Mouse (Mus musculus) 3134 (cell line): Measurements from ENCODE around the gene Zfp174.

Experiments
- DNase-seq: peaks from one replicate; pipeline ENCODE4 v3.0.0-alpha.2; 2011; ENCODE audit warnings: low spot score; ENCODE audit not compliant: insufficient read length; ENCODE audit errors: extremely low read depth

Gene Zfp174

DNA sequence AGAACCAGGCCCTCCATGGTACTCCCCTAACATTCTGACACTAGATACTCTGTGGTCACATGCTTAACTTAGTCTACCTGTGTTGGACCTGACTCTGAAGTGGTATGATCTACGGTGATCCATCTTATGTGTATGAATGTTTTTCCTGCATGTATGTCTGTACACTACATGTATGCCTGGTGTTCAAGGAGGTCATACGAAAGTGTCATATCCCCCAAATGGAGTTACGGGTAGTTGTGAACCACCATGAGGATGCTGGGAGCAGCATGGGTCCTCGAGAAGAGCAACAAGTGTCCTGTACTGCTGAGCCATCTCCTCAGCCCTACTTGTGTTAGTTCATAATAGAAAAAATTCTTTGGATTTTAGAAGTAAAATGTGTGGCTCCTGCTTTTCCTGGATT lies 29.3 kb downstream of the Zfp174 start:
- DNase-seq: no peak

DNA sequence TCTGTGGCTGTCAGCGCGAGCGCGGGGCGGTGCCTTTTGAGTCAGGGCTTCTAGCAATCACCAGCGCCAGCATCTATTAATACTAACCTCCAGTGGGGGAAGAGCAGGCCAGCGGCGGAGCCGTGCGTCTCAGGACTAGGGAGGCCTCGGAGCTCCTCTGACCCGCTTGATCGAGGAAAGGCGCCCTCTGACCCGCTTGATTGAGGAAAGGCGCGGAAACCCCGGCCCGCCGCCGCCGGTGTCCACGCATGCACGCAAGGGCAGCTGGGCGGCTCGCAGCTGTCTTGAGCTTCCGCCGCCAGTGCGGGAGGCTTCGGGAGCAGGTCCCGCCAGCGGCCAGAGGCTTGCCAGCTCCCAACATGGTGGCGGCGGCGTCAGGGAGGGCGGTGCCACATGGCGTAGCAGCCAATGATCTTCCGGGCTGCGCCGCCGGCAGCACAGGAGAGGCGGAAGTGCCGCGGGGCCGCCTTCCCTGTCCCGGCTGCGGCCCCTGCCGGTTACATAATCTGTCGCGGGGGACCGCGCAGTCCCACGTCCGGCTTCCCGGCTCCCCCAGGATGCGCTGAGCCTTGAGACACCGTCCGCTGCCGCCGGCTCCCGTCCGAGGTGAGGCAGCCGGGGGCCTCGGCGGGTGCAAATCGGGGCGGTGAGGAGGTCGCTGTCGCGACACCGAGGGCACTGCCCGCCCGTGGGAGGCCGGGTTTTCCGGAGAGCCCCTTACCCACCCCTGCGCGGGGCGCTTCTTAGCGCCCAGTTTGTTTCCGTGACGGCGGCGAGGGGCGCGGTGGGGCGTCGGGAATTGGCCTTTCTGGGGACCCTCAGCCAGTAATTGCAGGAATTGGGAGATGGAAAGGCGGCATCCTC lies 37.4 kb downstream of the Zfp174 start, which contains the start of the genes Zfp597 and Gm20695:
TSS of gene Zfp597 (minus strand) at position 361 of the 864 bp plus-strand sequence.
TSS of gene Gm20695 (plus strand) at position 448 of the 864 bp plus-strand sequence.
- peak; percentile 98 for DNase-seq

DNA sequence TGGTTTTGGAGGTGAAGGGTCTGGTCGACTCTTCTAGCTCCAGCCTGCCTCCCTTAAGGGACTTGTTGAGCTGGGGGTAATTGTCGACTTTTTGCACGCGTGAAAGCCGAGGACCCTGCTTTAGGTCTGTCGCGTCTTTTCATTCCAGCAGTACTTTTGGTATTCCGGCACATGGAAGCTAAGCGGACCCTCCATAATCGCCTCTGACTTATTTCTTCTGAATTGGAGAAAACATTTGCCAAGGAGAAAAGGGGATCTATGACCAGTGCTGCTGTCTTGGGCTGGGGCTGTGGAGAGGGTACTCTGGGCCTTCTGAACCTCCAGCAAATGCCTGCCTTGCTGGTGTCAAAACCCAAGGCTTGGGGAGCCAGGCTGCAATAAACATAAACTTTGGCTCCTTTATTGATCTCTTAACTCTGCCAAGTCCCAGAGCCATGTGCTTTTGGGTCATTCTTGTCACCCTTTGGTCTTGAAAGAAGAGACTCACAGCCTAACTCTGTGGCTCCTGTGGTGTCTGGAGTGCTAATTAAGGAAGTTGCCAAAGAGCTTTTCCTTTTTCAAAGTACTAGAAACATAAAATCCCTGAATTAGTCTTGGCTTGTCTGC lies 38.1 kb downstream of the Zfp174 start:
- DNase-seq: no peak

DNA sequence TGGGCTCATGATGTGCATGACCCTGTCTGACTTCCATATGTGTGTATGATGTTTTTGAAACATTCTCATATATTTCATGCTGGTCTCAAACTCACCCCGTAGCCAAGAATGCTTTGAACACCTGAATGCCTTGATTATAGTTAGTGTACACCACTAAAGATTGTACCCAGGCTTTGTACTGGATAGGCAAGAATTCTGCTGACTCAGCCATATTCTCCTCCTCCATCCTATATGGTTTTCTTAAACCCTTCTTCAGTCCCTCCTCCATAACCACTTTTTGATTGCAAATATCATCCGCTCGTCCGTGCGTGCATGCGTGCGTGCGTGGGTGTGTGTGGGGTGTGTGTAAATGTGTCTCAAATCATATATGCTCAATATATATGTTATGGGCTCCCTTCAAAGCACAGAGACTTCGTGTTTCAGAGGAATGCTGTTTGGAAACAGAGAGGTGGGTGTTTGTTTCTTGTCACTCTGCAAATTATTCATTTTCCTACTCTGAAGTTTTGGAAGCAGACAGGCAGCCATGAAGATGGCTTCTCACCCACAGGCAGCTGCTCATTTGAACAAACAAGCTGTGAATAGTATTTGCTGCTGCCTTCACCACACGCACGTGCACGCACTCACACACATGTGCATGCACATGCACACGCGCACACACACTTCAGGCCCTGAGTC lies 44.7 kb downstream of the Zfp174 start:
- no peak for DNase-seq

DNA sequence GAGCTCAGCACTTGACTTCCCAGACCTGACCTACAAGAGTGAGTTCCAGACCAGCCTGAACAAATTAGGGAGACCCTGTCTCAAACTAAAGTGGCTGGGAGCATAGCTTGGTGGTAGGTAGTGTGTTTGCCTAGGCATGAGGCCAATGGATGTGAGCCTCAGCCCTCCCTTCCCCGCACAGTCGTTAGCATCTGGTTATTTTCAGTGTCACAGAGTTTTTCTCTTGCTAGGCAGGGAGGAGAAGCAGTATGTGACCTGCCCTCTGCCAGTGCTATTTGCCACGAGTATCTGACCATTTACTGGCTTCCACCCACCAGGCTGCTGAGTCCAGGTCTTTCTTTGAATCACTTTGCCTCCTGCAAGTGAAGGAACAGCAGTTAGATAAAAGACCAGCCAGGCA lies 46.7 kb downstream of the Zfp174 start:
- no peak for DNase-seq

DNA sequence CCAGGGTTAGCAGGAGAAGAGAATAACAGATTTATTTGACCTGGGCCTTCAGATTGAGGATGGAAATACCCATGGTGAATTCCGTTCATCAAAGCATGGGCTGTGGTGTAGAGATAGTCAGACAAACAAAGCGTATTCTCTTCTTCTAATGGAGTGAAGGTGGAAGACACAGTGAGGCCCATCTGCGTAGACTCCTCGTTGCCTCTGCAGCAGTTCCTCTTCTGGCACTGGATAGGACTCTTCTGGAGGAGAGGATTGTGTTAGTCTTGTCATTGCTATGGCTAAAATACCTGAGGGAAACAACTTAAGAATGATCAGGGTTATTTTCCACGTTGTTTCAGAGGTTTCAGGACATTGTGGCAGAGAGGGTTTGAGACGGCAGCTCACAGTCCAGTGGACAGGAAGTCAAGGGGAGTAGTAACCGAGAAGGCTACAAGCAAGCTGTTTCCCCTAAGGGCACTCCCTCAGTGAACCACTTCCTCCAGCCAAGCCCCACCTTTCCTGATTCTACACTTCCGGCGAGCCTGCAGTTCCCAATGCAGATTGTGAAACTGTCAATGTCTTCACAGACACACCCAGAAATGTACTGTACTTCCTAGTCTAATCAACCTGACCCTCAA lies 48.2 kb downstream of the Zfp174 start:
- DNase-seq: no peak

DNA sequence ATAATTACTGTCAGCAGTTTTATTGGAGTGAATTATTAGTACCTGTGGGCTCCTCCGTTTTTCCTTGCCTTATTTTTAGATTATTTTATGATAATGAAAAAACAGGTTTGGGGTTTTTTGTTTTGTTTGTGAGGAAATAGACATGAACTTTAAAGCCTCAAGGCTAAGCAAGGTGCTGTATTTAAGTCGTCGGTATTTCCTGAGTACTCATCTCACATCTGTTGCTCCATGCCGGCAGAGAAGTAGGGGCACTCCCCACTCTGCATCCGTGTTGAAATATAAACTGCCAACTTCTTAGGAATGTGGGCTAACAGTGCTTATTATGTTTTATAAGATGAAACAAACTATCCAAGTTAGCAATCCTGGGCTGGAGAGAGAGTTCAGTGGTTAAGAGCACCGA lies 49.0 kb downstream of the Zfp174 start:
- no peak for DNase-seq

DNA sequence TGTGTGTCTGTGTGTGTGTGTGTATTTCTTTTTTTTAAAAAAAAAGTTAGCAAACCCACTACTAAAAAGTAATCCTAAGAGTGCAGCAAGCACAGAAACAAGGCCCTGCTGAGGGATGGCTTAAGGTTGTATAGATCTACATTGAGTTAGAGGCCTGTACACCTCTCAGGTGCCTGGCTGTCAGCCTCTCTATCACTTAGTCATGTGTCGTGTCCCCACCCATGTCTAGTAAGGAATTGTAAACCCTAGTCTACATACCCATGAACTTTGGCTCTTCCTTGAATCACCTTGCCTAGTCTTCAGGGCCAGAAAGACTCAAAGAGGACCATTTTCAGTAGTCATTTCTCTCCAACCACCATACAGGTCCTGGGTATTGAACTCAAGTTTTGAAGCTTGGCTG lies 49.5 kb downstream of the Zfp174 start:
- DNase-seq: no peak

DNA sequence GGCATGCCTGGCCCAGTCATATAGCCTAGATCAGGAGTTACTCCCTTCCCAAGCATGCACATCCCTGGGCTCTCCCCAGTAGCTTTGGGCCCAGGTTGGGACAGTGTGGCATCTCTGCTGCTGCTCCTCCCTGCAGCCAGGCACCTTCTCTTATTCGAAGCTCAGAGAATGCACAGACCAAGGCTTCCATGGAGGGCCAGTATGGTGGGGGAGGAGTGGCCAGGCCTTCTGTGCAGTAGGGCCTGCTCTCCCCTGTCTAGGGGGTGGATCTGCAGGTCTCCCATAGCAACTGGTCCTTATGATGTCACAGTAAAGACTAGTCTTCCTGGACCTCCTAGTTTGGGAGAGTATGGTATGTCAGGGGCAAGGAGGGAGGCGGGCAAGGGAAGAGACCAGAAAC lies 60.4 kb downstream of the Zfp174 start:
- DNase-seq: no peak
